Mouse (Mus musculus): ENCODE measurements at regions not wholly inside any gene's neighbourhood (a gene's known extent, or its start where the extent isn't known, plus 50 kb on each side); places are given as distances from the start of the nearest gene placed in this dataset.
A peak's percentile ranks its signal among the peaks of the same experiment; 100 is the strongest.

GRCm38 (mm10) chr7:63313096-63313495, 100.7 kb upstream of the Chrna7 start:
- no peak for ATAC-seq (replicated peaks; ENCODE audit: poor library complexity)

GRCm38 (mm10) chr7:63319594-63319993, 107.2 kb upstream of the Chrna7 start:
- ATAC-seq (replicated peaks; ENCODE audit: poor library complexity) = peak; percentile 76

GRCm38 (mm10) chr7:63321171-63321570, 108.8 kb upstream of the Chrna7 start:
- ATAC-seq (replicated peaks; ENCODE audit: poor library complexity) = no peak

- peak; percentile 74 for ATAC-seq (replicated peaks; ENCODE audit: poor library complexity)
These were observed 109.8 kb upstream of the Chrna7 start for GRCm38 (mm10) chr7:63321951-63322710.

- 0 out of 2 replicates have a peak, but pooled peaks have one; percentile 34 for ATAC-seq (replicated peaks; ENCODE audit: poor library complexity)
These were observed 109.4 kb upstream of the Otud7a start for GRCm38 (mm10) chr7:63335146-63335545.

GRCm38 (mm10) chr7:63336072-63336471, 108.5 kb upstream of the Otud7a start:
- ATAC-seq (replicated peaks; ENCODE audit: poor library complexity) = no peak

- ATAC-seq (replicated peaks; ENCODE audit: poor library complexity) = no peak
These were observed 102.8 kb upstream of the Otud7a start for GRCm38 (mm10) chr7:63341716-63342115.

GRCm38 (mm10) chr7:63345671-63346392, 98.7 kb upstream of the Otud7a start:
- ATAC-seq (replicated peaks; ENCODE audit: poor library complexity) = 0 out of 2 replicates have a peak, but pooled peaks have one; percentile 44

GRCm38 (mm10) chr7:63346393-63346730, 98.2 kb upstream of the Otud7a start:
- no peak for ATAC-seq (replicated peaks; ENCODE audit: poor library complexity)
